Mouse (Mus musculus) heart, adult 2 months (tissue): ENCODE measurements around the gene Rhbg.

Experiments used
- CTCF ChIP-seq: fragments of 200-600 bp; IDR thresholded peaks from 2 replicates; pipeline ENCODE4 v1.8.1; 2022; ENCODE audit warnings: antibody characterized with exemption, mild to moderate bottlenecking, moderate library complexity
- EP300 ChIP-seq: fragments of 200-500 bp; IDR thresholded peaks from 2 replicates; pipeline ENCODE4 v1.6.1; 2011; ENCODE audit warnings: low read depth, low read length, control low read depth; ENCODE audit not compliant: insufficient read depth
- POLR2A ChIP-seq: fragments of 200-500 bp; IDR thresholded peaks from 2 replicates; pipeline ENCODE4 v1.6.1; 2011; ENCODE audit warnings: mild to moderate bottlenecking, low read depth, low read length, control low read depth; ENCODE audit not compliant: insufficient read depth

DNA sequence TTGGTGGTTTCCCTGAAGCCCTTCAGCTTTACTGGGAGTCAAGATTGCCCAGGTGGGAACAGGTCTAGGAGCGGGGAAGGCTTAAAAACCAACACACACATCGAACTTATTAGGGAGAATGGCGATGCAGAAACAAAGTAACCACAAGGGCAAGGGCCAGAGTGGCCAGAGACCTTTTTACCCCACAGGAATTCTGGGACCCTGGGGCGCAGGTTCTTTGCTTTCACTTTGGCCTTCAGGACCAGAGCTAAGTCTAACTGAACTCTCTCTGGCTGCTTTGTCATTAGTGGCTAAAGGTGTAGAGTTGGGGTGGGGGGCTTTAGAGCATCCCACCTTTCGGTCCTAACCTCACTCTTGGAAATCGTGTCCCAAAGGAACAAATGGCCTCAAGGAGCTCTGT, 38.4 kb downstream of the Rhbg start:
- TF ChIP-seq CTCF (no peak), EP300 (no peak), POLR2A (no peak)
